Mouse (Mus musculus): Measurements from ENCODE around the gene Olfr877. TPM values are rescaled to one million over a fixed set of nuclear protein-coding genes. Genes with fewer than 3 reads are reported as not detected.

The Olfr877 gene
- polyA plus RNA-seq, 1 experiment from 2014 or later = not detected

- H3K9me3 ChIP-seq (ENCODE audit: control insufficient read depth) = no peaks in the 10 kb centered on the region
- no peaks in the 10 kb centered on the region for H3K36me3 ChIP-seq (ENCODE audit: control insufficient read depth, insufficient read depth)
- no peaks in the 10 kb centered on the region for H3K4me1 ChIP-seq (replicated peaks; ENCODE audit: control insufficient read depth, insufficient read depth, low read length)
- no peak overlapping the region for H3K9ac ChIP-seq (ENCODE audit: low read depth, low read length)
- ATAC-seq = no peak
- 58% methylated on average over 3 of the region's 3 CpGs for WGBS
- no peak overlapping the region for H3K4me2 ChIP-seq (replicated peaks; ENCODE audit: low read depth)
- TF ChIP-seq CTCF (IDR thresholded peaks at IDR 0.05; ENCODE audit: low read depth) = no peak
- H3K4me3 ChIP-seq (ENCODE audit: low read depth, low read length) = no peak overlapping the region
- H3K27me3 ChIP-seq (replicated peaks; ENCODE audit: control insufficient read depth, insufficient read depth, low read length) = no peaks in the 10 kb centered on the region
- no peak overlapping the region for H3K27ac ChIP-seq (ENCODE audit: low read depth, low read length)
These were observed 51.5 kb downstream of the Olfr877 start for GRCm38 (mm10) chr9:37905555-37905954.

Other genes starting within 250 kb of the Olfr877 start
- gene Spa17, start 240.5 kb upstream of the Olfr877 start, polyA plus RNA-seq (2015; fragmentation: Nextera tagmentation; extraction: Ambion mirVana) = 3.8 and 4.3 TPM in 2 replicates
- gene Tbrg1, start 197.0 kb upstream of the Olfr877 start, polyA plus RNA-seq (2015; fragmentation: Nextera tagmentation; extraction: Ambion mirVana) = 261 and 265 TPM in 2 replicates
- not detected in 2 replicates for gene Panx3, start 185.0 kb upstream of the Olfr877 start, polyA plus RNA-seq (2015; fragmentation: Nextera tagmentation; extraction: Ambion mirVana)
- gene Olfr160, start 138.0 kb upstream of the Olfr877 start, polyA plus RNA-seq (2015; fragmentation: Nextera tagmentation; extraction: Ambion mirVana) = not detected in 2 replicates
- not detected in 2 replicates for gene Olfr874, start 109.2 kb upstream of the Olfr877 start, polyA plus RNA-seq (2015; fragmentation: Nextera tagmentation; extraction: Ambion mirVana)
- not detected in 2 replicates for gene Olfr875, start 82.4 kb upstream of the Olfr877 start, polyA plus RNA-seq (2015; fragmentation: Nextera tagmentation; extraction: Ambion mirVana)
- not detected in 2 replicates for gene Olfr876, start 51.2 kb upstream of the Olfr877 start, polyA plus RNA-seq (2015; fragmentation: Nextera tagmentation; extraction: Ambion mirVana)
- not detected in 2 replicates for gene Olfr145, start 42.5 kb downstream of the Olfr877 start, polyA plus RNA-seq (2015; fragmentation: Nextera tagmentation; extraction: Ambion mirVana)
- not detected in 2 replicates for gene Olfr878, start 63.6 kb downstream of the Olfr877 start, polyA plus RNA-seq (2015; fragmentation: Nextera tagmentation; extraction: Ambion mirVana)
- gene Olfr881, start 137.6 kb downstream of the Olfr877 start, polyA plus RNA-seq (2015; fragmentation: Nextera tagmentation; extraction: Ambion mirVana) = not detected in 2 replicates
- not detected in 2 replicates for gene Olfr883, start 171.5 kb downstream of the Olfr877 start, polyA plus RNA-seq (2015; fragmentation: Nextera tagmentation; extraction: Ambion mirVana)
- gene Olfr884, start 192.3 kb downstream of the Olfr877 start, polyA plus RNA-seq (2015; fragmentation: Nextera tagmentation; extraction: Ambion mirVana) = not detected in 2 replicates
- gene Olfr885, start 207.1 kb downstream of the Olfr877 start, polyA plus RNA-seq (2015; fragmentation: Nextera tagmentation; extraction: Ambion mirVana) = not detected in 2 replicates
- gene Olfr887, start 229.8 kb downstream of the Olfr877 start, polyA plus RNA-seq (2015; fragmentation: Nextera tagmentation; extraction: Ambion mirVana) = not detected in 2 replicates

Measured in intestine, postnatal 0 days (tissue).